Mouse (Mus musculus) ES-E14 (cell line): ENCODE results near the gene Zfp354c.

Experiments
- CHD2 ChIP-seq: IDR thresholded peaks from 2 replicates; pipeline ENCODE4 v1.6.1; 2014; ENCODE audit warnings: mild to moderate bottlenecking, low read depth, low read length, inconsistent platforms
- HCFC1 ChIP-seq: IDR thresholded peaks from 2 replicates; pipeline ENCODE4 v1.6.1; 2012; ENCODE audit warnings: low read length, inconsistent platforms, borderline replicate concordance; ENCODE audit not compliant: insufficient read depth
- MAFK ChIP-seq: IDR thresholded peaks from 2 replicates; pipeline ENCODE4 v1.6.1; 2014; ENCODE audit warnings: mild to moderate bottlenecking, low read depth, low read length, inconsistent platforms; ENCODE audit not compliant: insufficient read depth
- ZC3H11A ChIP-seq: IDR thresholded peaks from 2 replicates; pipeline ENCODE4 v1.6.1; 2012; ENCODE audit warnings: low read depth, mild to moderate bottlenecking, inconsistent platforms, low read length, borderline replicate concordance
- ZNF384 ChIP-seq: IDR thresholded peaks from 2 replicates; pipeline ENCODE4 v1.6.1; 2012; ENCODE audit warnings: low read depth, low read length, inconsistent platforms

DNA sequence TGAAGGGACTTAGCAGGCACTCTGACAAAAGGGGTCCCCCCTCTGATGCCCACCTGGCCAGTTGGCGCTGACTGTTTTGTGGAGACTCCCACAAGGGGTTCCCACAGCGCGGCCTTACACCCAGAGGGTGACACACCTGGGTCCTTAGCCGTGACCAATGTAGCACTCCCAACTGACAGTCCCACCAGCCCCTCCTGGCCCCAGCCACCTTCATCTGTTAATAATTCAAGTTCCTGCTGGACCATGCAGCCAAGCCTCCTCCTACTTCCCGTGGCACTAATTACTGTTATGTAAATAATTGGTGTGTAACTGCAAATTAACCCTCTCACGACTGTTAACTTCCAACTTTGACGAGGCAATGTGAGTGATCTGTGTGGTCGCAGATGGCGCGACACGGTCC, 29.9 kb downstream of the Zfp354c start:
- TF ChIP-seq HCFC1 (no peak), ZC3H11A (no peak), MAFK (no peak), ZNF384 (no peak), CHD2 (no peak)
